In genomic region chr12:72084261-72085023, GRCm38 (mm10) we compare ENCODE assay signal across 1 mouse cellular context.
TF ChIP-seq lines count a peak whose summit lies in the region.

No protein-coding gene starts in this region.

TF ChIP-seq in CH12.LX, 34 proteins besides CTCF, POLR2A, EP300 and RAD21:
- TF ChIP-seq TBP (conservative IDR thresholded peaks at IDR 0.05; ENCODE audit: low read depth, low read length) (no peak), IRF4 (IDR thresholded peaks at IDR 0.05; ENCODE audit: low read depth, low read length) (no peak), E2F4 (IDR thresholded peaks at IDR 0.05; ENCODE audit: insufficient replicate concordance, low read depth, low read length) (no peak), UBTF (IDR thresholded peaks at IDR 0.05; ENCODE audit: low read depth, low read length) (no peak), SIN3A (IDR thresholded peaks at IDR 0.05; ENCODE audit: low read length) (no peak), MYC (IDR thresholded peaks at IDR 0.05; ENCODE audit: low read depth, low read length) (no peak), MAX (IDR thresholded peaks at IDR 0.05; ENCODE audit: low read length) (no peak), NRF1 (IDR thresholded peaks at IDR 0.05; ENCODE audit: low read depth, low read length) (no peak), USF1 (IDR thresholded peaks at IDR 0.05; ENCODE audit: low read depth, low read length) (no peak), NELFE (IDR thresholded peaks at IDR 0.05; ENCODE audit: low read depth, low read length) (no peak), BHLHE40 (IDR thresholded peaks at IDR 0.05; ENCODE audit: low read depth, low read length) (no peak)
